Mouse (Mus musculus): ENCODE data around the gene Bag6.

- TF ChIP-seq CTCF (IDR thresholded peaks at IDR 0.05; ENCODE audit: extremely low read depth, insufficient read length, insufficient replicate concordance, low read depth, low read length) = no peak
- TF ChIP-seq POLR2A (IDR thresholded peaks at IDR 0.05; ENCODE audit: low read depth, low read length) = no peak
These were observed 12.4 kb downstream of the Bag6 start for GRCm38 (mm10) chr17:35147348-35147747.

Data from small intestine, adult 2 months (tissue).